27 mouse cellular contexts compared by ENCODE assay signal in genomic region chr2:21407443-21407985, GRCm38 (mm10). TPM values are rescaled to one million over a fixed set of nuclear protein-coding genes. Genes with fewer than 3 reads are reported as not detected.
"Had no signal": no experiment of that assay in that cellular context is flagged by ENCODE, and none has a peak within 500 bp of the region (broad histone marks: within the 10 kb centered on the region; RNA-seq: fewer than 3 reads in every experiment).

No protein-coding gene starts in this region.

- H3K9me3 ChIP-seq: midbrain, embryonic 12.5 days; midbrain, embryonic 15.5 days; neural tube, embryonic 12.5 days; neural tube, embryonic 15.5 days; stomach, embryonic 15.5 days had no signal

- ATAC-seq: intestine, postnatal 0 days; liver, postnatal 0 days; lung, postnatal 0 days; midbrain, embryonic 15.5 days had no signal

- H3K4me1 ChIP-seq: midbrain, embryonic 12.5 days; midbrain, embryonic 15.5 days; neural tube, embryonic 12.5 days; neural tube, embryonic 15.5 days; stomach, embryonic 15.5 days had no signal

- H3K4me2 ChIP-seq: liver, embryonic 11.5 days; lung, embryonic 14.5 days; midbrain, embryonic 12.5 days; midbrain, embryonic 15.5 days; neural tube, embryonic 12.5 days; neural tube, embryonic 15.5 days; stomach, embryonic 15.5 days had no signal

- H3K4me3 ChIP-seq: layer of hippocampus, adult 2 months; midbrain, embryonic 12.5 days; midbrain, embryonic 15.5 days; neural tube, embryonic 12.5 days; neural tube, embryonic 15.5 days; stomach, embryonic 15.5 days had no signal

- DNase-seq: kidney, adult 2 months; kidney, postnatal 25 days; layer of hippocampus, adult 9-11 months; layer of hippocampus, postnatal 36 days; liver, postnatal 0 days; lung, embryonic 14.5 days; right cerebral cortex, adult 18-20 months; right cerebral cortex, postnatal 14 days; right cerebral cortex, postnatal 4 days; thymus, postnatal 25 days had no signal

- H3K27me3 ChIP-seq: midbrain, embryonic 12.5 days; midbrain, embryonic 15.5 days; neural tube, embryonic 12.5 days; neural tube, embryonic 15.5 days; stomach, embryonic 15.5 days had no signal

- H3K9ac ChIP-seq: liver, embryonic 14.5 days; liver, postnatal 0 days; lung, embryonic 14.5 days; midbrain, embryonic 12.5 days; midbrain, embryonic 15.5 days; neural tube, embryonic 12.5 days; neural tube, embryonic 15.5 days; stomach, embryonic 15.5 days had no signal

- H3K27ac ChIP-seq: kidney, postnatal 0 days; layer of hippocampus, adult 2 months; liver, embryonic 14.5 days; macrophage; midbrain, embryonic 12.5 days; midbrain, embryonic 15.5 days; neural tube, embryonic 12.5 days; neural tube, embryonic 15.5 days; stomach, embryonic 15.5 days had no signal

- H3K36me3 ChIP-seq: midbrain, embryonic 12.5 days; midbrain, embryonic 15.5 days; neural tube, embryonic 12.5 days; neural tube, embryonic 15.5 days; stomach, embryonic 15.5 days had no signal

RNA-seq across cellular contexts. Expression of gene Gpr158, which starts 40.2 kb away (rescaled TPM):
- total RNA-seq: megakaryocyte, adult 5-6 weeks had no signal
- polyA plus RNA-seq: kidney, embryonic 14.5 days; kidney, postnatal 0 days; large intestine, adult 2 months; limb, embryonic 11.5 days; liver, embryonic 11.5 days; liver, embryonic 14.5 days; liver, postnatal 0 days; lung, embryonic 14.5 days; lung, postnatal 0 days; macrophage; thymus, postnatal 0 days had no signal
